Mouse (Mus musculus): ENCODE measurements around the gene Gm10490. TPM values are rescaled to one million over a fixed set of nuclear protein-coding genes. Genes with fewer than 3 reads are reported as not detected.

The Gm10490 gene
- polyA plus RNA-seq, 1 experiment = not detected

GRCm38 (mm10) chrX:7919601-7920383 is 10.4 kb downstream of the Gm10490 start, which contains the start of gene Pcsk1n:
TSS of gene Pcsk1n (plus strand) at chrX:7919822.
- no peak within 1 kb of the TSS for H3K4me3 ChIP-seq (ENCODE audit: control insufficient read depth, insufficient read depth, low read length)
- TF ChIP-seq POLR2A (IDR thresholded peaks at IDR 0.05; ENCODE audit: control insufficient read depth, extremely low read depth, insufficient read depth, low read length, poor library complexity) (no peak), CTCF (IDR thresholded peaks at IDR 0.05; ENCODE audit: borderline replicate concordance, control insufficient read depth, extremely low read depth, insufficient read depth, low read length, poor library complexity) (no peak)

GRCm38 (mm10) chrX:7922032-7922431 is 12.7 kb downstream of the Gm10490 start:
- no peak overlapping the region for H3K4me3 ChIP-seq (ENCODE audit: control insufficient read depth, insufficient read depth, low read length)
- H3K4me1 ChIP-seq (replicated peaks; ENCODE audit: control insufficient read depth, insufficient read depth, low read length) = no peaks in the 10 kb centered on the region
- no peak overlapping the region for H3K27ac ChIP-seq (ENCODE audit: control insufficient read depth, insufficient read depth, low read length)
- H3K27me3 ChIP-seq (ENCODE audit: control insufficient read depth, insufficient read depth, low read length) = peaks cover 11% of the 10 kb centered on the region; the same call in 1 of the 2 replicates
- DNase-seq = no peak
- H3K36me3 ChIP-seq (ENCODE audit: control insufficient read depth, insufficient read depth, low read length) = no peaks in the 10 kb centered on the region
- TF ChIP-seq POLR2A (IDR thresholded peaks at IDR 0.05; ENCODE audit: control insufficient read depth, extremely low read depth, insufficient read depth, low read length, poor library complexity) = no peak
- TF ChIP-seq CTCF (IDR thresholded peaks at IDR 0.05; ENCODE audit: borderline replicate concordance, control insufficient read depth, extremely low read depth, insufficient read depth, low read length, poor library complexity) = no peak
- under 1% methylated on average over 44 of the region's 48 CpGs for WGBS

More at GRCm38 (mm10) chrX:7919601-7920383, 10.4 kb downstream of the Gm10490 start, which contains the start of gene Pcsk1n:
- WGBS = 13% methylated on average over 32 of the region's 40 CpGs
- H3K27me3 ChIP-seq (ENCODE audit: control insufficient read depth, insufficient read depth, low read length) = peaks cover 11% of the 10 kb centered on the region; the same call in 1 of the 2 replicates
- no peak for DNase-seq
- no peak within 1 kb of the TSS for H3K27ac ChIP-seq (ENCODE audit: control insufficient read depth, insufficient read depth, low read length)
- H3K4me1 ChIP-seq (replicated peaks; ENCODE audit: control insufficient read depth, insufficient read depth, low read length) = no peaks in the 10 kb centered on the region
- no peaks in the 10 kb centered on the region for H3K36me3 ChIP-seq (ENCODE audit: control insufficient read depth, insufficient read depth, low read length)

- H3K4me3 ChIP-seq (ENCODE audit: control insufficient read depth, insufficient read depth, low read length) = no peak overlapping the region
- no peak for DNase-seq
- no peaks in the 10 kb centered on the region for H3K36me3 ChIP-seq (ENCODE audit: control insufficient read depth, insufficient read depth, low read length)
- no peak overlapping the region for H3K27ac ChIP-seq (ENCODE audit: control insufficient read depth, insufficient read depth, low read length)
- no peaks in the 10 kb centered on the region for H3K4me1 ChIP-seq (replicated peaks; ENCODE audit: control insufficient read depth, insufficient read depth, low read length)
- no peak for TF ChIP-seq CTCF (IDR thresholded peaks at IDR 0.05; ENCODE audit: borderline replicate concordance, control insufficient read depth, extremely low read depth, insufficient read depth, low read length, poor library complexity)
- no peak for TF ChIP-seq POLR2A (IDR thresholded peaks at IDR 0.05; ENCODE audit: control insufficient read depth, extremely low read depth, insufficient read depth, low read length, poor library complexity)
- WGBS = 90% methylated on average over 6 of the region's 6 CpGs
- H3K27me3 ChIP-seq (ENCODE audit: control insufficient read depth, insufficient read depth, low read length) = peaks cover 9% of the 10 kb centered on the region; the same call in 1 of the 2 replicates
These were observed 16.9 kb downstream of the Gm10490 start for GRCm38 (mm10) chrX:7926266-7926665.

GRCm38 (mm10) chrX:7927116-7927515 is 17.8 kb downstream of the Gm10490 start:
- no peak for TF ChIP-seq CTCF (IDR thresholded peaks at IDR 0.05; ENCODE audit: borderline replicate concordance, control insufficient read depth, extremely low read depth, insufficient read depth, low read length, poor library complexity)
- no peak for TF ChIP-seq POLR2A (IDR thresholded peaks at IDR 0.05; ENCODE audit: control insufficient read depth, extremely low read depth, insufficient read depth, low read length, poor library complexity)
- no peak overlapping the region for H3K4me3 ChIP-seq (ENCODE audit: control insufficient read depth, insufficient read depth, low read length)
- no peak overlapping the region for H3K27ac ChIP-seq (ENCODE audit: control insufficient read depth, insufficient read depth, low read length)
- no peaks in the 10 kb centered on the region for H3K4me1 ChIP-seq (replicated peaks; ENCODE audit: control insufficient read depth, insufficient read depth, low read length)
- 16% methylated on average over 10 of the region's 10 CpGs for WGBS
- peaks cover 9% of the 10 kb centered on the region; the same call in 1 of the 2 replicates for H3K27me3 ChIP-seq (ENCODE audit: control insufficient read depth, insufficient read depth, low read length)
- DNase-seq = no peak
- H3K36me3 ChIP-seq (ENCODE audit: control insufficient read depth, insufficient read depth, low read length) = no peaks in the 10 kb centered on the region

GRCm38 (mm10) chrX:7928270-7928790 is 19.0 kb downstream of the Gm10490 start, which contains the start of gene Eras:
TSS of gene Eras (minus strand) at chrX:7928607.
- Histone ChIP-seq H3K27me3 (ENCODE audit: control insufficient read depth, insufficient read depth, low read length) (no peaks in the 10 kb centered on the region; the same call in 1 of the 2 replicates), H3K27ac (ENCODE audit: control insufficient read depth, insufficient read depth, low read length) (no peak within 1 kb of the TSS), H3K4me1 (replicated peaks; ENCODE audit: control insufficient read depth, insufficient read depth, low read length) (no peaks in the 10 kb centered on the region), H3K4me3 (ENCODE audit: control insufficient read depth, insufficient read depth, low read length) (no peak within 1 kb of the TSS), H3K36me3 (ENCODE audit: control insufficient read depth, insufficient read depth, low read length) (no peaks in the 10 kb centered on the region)
- TF ChIP-seq CTCF (IDR thresholded peaks at IDR 0.05; ENCODE audit: borderline replicate concordance, control insufficient read depth, extremely low read depth, insufficient read depth, low read length, poor library complexity) (no peak), POLR2A (IDR thresholded peaks at IDR 0.05; ENCODE audit: control insufficient read depth, extremely low read depth, insufficient read depth, low read length, poor library complexity) (no peak)
- DNase-seq = no peak
- whole genome bisulfite sequencing = 43% methylated on average over 17 of the region's 19 CpGs

GRCm38 (mm10) chrX:7936874-7937273 is 27.5 kb downstream of the Gm10490 start:
- DNase-seq = no peak
- H3K27ac ChIP-seq (ENCODE audit: control insufficient read depth, insufficient read depth, low read length) = no peak overlapping the region
- no peak overlapping the region for H3K4me3 ChIP-seq (ENCODE audit: control insufficient read depth, insufficient read depth, low read length)
- H3K27me3 ChIP-seq (ENCODE audit: control insufficient read depth, insufficient read depth, low read length) = no peaks in the 10 kb centered on the region
- no peaks in the 10 kb centered on the region for H3K36me3 ChIP-seq (ENCODE audit: control insufficient read depth, insufficient read depth, low read length)
- H3K4me1 ChIP-seq (replicated peaks; ENCODE audit: control insufficient read depth, insufficient read depth, low read length) = no peaks in the 10 kb centered on the region
- TF ChIP-seq POLR2A (IDR thresholded peaks at IDR 0.05; ENCODE audit: control insufficient read depth, extremely low read depth, insufficient read depth, low read length, poor library complexity) (no peak), CTCF (IDR thresholded peaks at IDR 0.05; ENCODE audit: borderline replicate concordance, control insufficient read depth, extremely low read depth, insufficient read depth, low read length, poor library complexity) (no peak)
- 73% methylated on average over 11 of the region's 11 CpGs for WGBS

Data from thymus, adult 2 months (tissue).